Mouse (Mus musculus) lung, postnatal 10 days (tissue): ENCODE results near the gene Gm21679.
"Not testable (repeated sequence)": the region's sequence is repeated elsewhere in the genome, so short reads cannot be mapped to it uniquely, and the experiment has no call there.

Source experiments
- DNase-seq: peaks from one replicate; pipeline ENCODE4 v3.0.0; 2021

Gene Gm21679

GRCm38 (mm10) chrY:29683270-29683669, at the start of gene Gm21679:
TSS of gene Gm21679 (minus strand) at chrY:29683370.
- DNase-seq = not testable (repeated sequence)
